Mouse (Mus musculus): ENCODE results near the gene Ucn3. TPM values are rescaled to one million over a fixed set of nuclear protein-coding genes. Genes with fewer than 3 reads are reported as not detected.
A peak's percentile ranks its signal among the peaks of the same experiment; 100 is the strongest.
"Not testable (repeated sequence)": the region's sequence is repeated elsewhere in the genome, so short reads cannot be mapped to it uniquely, and the experiment has no call there.

Ucn3 gene
- polyA plus RNA-seq, 1 experiment from 2014 or later = not detected

DNA sequence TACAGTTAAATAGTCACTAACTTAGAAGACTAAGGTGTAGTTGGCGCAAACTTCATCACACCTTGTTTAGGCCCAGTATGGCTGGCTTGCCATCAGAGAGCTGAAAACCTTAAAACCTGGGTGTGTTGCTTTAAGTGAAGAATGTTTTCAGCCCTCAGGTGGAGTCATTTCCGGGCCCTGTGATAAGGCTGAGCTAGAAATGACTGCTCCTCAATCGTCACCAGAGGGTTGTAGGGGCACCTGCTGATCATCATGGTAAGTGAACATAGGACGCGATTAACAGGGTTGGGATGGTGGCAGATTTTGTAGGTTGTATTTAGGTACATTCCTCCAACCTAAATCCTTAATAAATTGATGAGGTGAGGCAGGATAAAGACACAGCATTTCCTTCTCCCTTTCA lies 20.7 kb downstream of the Ucn3 start:
- no peaks in the 10 kb centered on the region for H3K27me3 ChIP-seq (replicated peaks; ENCODE audit: control insufficient read depth, insufficient read depth, low read length)
- H3K27ac ChIP-seq (ENCODE audit: low read depth, low read length) = no peak overlapping the region
- WGBS = 78% methylated on average over 5 of the region's 5 CpGs
- H3K4me2 ChIP-seq = no peak overlapping the region
- no peak overlapping the region for H3K4me3 ChIP-seq (ENCODE audit: low read depth, low read length)
- H3K36me3 ChIP-seq (ENCODE audit: control insufficient read depth, insufficient read depth, low read length) = no peaks in the 10 kb centered on the region
- no peaks in the 10 kb centered on the region for H3K9me3 ChIP-seq (ENCODE audit: control insufficient read depth, low read length)
- ATAC-seq (replicated peaks; ENCODE audit: low FRiP score) (no peak), DNase-seq (ENCODE audit: low spot score) (no peak)
- H3K4me1 ChIP-seq (replicated peaks; ENCODE audit: control insufficient read depth, insufficient read depth, low read length) = no peaks in the 10 kb centered on the region
- no peak overlapping the region for H3K9ac ChIP-seq (ENCODE audit: low read depth, low read length)

DNA sequence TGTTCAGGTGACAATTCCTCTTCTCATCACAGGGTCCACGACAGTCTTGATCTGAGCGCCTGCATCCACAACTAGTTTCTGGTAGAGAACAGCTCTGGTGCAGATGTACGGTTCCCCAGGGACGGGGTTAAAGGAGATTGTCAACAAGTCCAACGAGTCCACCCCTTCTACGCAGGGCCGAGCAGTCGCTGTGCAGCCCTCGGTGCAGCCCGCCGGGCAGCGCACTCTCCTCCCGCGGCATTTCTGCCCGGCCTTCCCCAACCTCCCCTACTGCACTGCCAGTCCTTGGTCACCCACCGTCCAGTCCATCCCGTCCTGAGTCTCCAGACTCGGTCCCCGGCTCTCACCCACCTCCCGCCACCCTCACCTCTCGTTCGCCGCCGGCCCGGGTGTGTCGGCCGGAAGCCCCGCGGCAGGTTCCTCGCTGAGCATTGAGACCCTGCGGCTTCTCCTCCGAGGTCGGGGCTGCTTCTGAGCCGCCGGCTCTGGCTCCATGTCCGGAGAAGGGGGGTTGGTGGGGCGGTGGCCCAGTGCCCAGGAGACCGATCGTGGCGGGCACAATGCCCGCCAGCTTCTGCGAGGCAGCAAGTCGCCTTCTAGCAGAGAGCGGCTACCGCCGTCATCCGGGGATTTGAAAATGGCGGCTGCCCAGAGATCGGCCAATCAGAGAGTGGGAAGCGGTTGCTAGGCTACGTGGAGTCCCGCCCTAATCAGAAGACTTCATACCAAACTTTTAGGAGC lies 27.4 kb downstream of the Ucn3 start, which contains the start of the genes Net1 and Tubal3:
Gene Net1 (minus strand): TSS at position 650 of the 741 bp plus-strand sequence.
Gene Tubal3 (plus strand): TSS at position 704 of the 741 bp plus-strand sequence.
- WGBS = under 1% methylated on average over 52 of the region's 52 CpGs
- no peaks in the 10 kb centered on the region for H3K9me3 ChIP-seq (ENCODE audit: control insufficient read depth, low read length)
- peak within 1 kb of the TSS; percentile 93 for H3K9ac ChIP-seq (ENCODE audit: low read depth, low read length)
- H3K4me1 ChIP-seq (replicated peaks; ENCODE audit: control insufficient read depth, insufficient read depth, low read length) = peaks cover 5% of the 10 kb centered on the region; the same call in 1 of the 2 replicates
- peak; percentile 97 for ATAC-seq (replicated peaks; ENCODE audit: low FRiP score)
- DNase-seq (ENCODE audit: low spot score) = peak; percentile 91
- peaks cover 16% of the 10 kb centered on the region; the same call in 1 of the 2 replicates for H3K36me3 ChIP-seq (ENCODE audit: control insufficient read depth, insufficient read depth, low read length)
- H3K27ac ChIP-seq (ENCODE audit: low read depth, low read length) = peak within 1 kb of the TSS; percentile 41; the same call in 1 of the 2 replicates
- peak within 1 kb of the TSS; percentile 82 for H3K4me2 ChIP-seq
- peak within 1 kb of the TSS; percentile 94 for H3K4me3 ChIP-seq (ENCODE audit: low read depth, low read length)
- H3K27me3 ChIP-seq (replicated peaks; ENCODE audit: control insufficient read depth, insufficient read depth, low read length) = no peaks in the 10 kb centered on the region

DNA sequence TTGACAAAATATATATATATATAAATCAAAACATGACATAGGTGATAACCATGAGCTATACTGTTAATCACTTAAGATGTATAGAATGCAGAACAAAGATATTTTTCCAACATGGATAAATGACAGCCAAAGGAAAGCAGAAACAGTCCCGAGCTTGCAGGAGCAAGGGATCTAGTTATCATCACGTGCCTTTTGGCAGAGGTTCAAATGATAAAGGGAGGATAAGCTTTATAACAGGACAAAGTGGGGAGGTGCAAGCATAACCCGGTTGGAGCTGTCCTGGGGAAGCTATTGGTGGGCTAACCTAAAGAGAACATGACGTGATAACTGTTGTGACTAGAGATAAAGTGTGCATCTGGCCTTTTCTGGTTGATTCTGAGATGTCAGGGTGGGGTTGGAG lies 31.6 kb downstream of the Ucn3 start:
- Histone ChIP-seq H3K27ac (ENCODE audit: low read depth, low read length) (no peak overlapping the region), H3K9me3 (ENCODE audit: control insufficient read depth, low read length) (no peaks in the 10 kb centered on the region), H3K4me2 (no peak overlapping the region), H3K36me3 (ENCODE audit: control insufficient read depth, insufficient read depth, low read length) (peaks cover 18% of the 10 kb centered on the region; the same call in 1 of the 2 replicates), H3K4me1 (replicated peaks; ENCODE audit: control insufficient read depth, insufficient read depth, low read length) (peaks cover 5% of the 10 kb centered on the region; the same call in 1 of the 2 replicates), H3K4me3 (ENCODE audit: low read depth, low read length) (no peak overlapping the region), H3K27me3 (replicated peaks; ENCODE audit: control insufficient read depth, insufficient read depth, low read length) (no peaks in the 10 kb centered on the region), H3K9ac (ENCODE audit: low read depth, low read length) (no peak overlapping the region)
- no peak for DNase-seq (ENCODE audit: low spot score)
- 53% methylated on average over 4 of the region's 4 CpGs for WGBS
- no peak for ATAC-seq (replicated peaks; ENCODE audit: low FRiP score)

DNA sequence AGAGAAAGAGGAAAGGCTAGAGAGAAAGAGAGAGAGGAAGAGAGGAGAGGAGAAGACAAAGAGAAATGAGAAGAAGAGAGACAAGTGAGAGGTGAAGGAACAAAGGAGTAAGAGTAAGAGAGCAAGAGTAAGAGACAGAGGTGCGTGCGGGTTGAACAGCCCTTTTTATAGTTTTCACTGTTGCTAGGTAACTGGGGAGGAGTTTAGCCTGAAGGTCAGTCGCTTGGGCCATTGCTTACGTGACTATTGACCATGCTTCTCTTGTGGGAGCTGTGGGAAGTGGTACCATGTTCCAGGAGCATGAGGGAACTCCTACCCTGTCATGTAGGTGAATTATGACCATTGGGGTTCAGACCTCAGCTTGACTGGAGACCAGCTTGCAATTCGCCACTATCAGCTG lies 34.8 kb downstream of the Ucn3 start:
- 90% methylated on average over 5 of the region's 5 CpGs for WGBS
- no peaks in the 10 kb centered on the region for H3K9me3 ChIP-seq (ENCODE audit: control insufficient read depth, low read length)
- H3K4me3 ChIP-seq (ENCODE audit: low read depth, low read length) = no peak overlapping the region
- ATAC-seq (replicated peaks; ENCODE audit: low FRiP score) (no peak), DNase-seq (ENCODE audit: low spot score) (no peak)
- H3K4me2 ChIP-seq = no peak overlapping the region
- H3K27me3 ChIP-seq (replicated peaks; ENCODE audit: control insufficient read depth, insufficient read depth, low read length) = no peaks in the 10 kb centered on the region
- H3K4me1 ChIP-seq (replicated peaks; ENCODE audit: control insufficient read depth, insufficient read depth, low read length) = no peaks in the 10 kb centered on the region
- H3K36me3 ChIP-seq (ENCODE audit: control insufficient read depth, insufficient read depth, low read length) = peaks cover 10% of the 10 kb centered on the region; the same call in 1 of the 2 replicates
- no peak overlapping the region for H3K27ac ChIP-seq (ENCODE audit: low read depth, low read length)
- H3K9ac ChIP-seq (ENCODE audit: low read depth, low read length) = no peak overlapping the region

DNA sequence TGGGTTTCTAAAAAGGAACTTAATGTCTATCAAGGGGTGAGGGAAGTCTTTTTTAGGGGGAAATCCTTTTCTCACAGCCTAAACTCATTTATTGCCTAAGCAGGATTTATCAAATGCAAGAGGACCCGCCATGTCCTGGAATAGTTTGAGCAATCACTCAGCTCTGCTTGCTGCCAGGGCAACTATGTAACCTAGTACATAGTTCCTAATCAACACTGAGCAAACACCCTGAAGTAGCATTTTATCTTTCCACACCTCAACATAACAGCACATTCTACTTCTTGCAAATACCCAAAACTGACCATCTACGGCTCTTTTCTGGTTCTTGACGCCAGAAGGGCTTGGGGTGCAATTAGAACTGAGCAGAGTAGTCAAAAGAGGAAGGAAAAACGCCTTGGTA lies 36.9 kb downstream of the Ucn3 start:
- Histone ChIP-seq H3K36me3 (ENCODE audit: control insufficient read depth, insufficient read depth, low read length) (peaks cover 4% of the 10 kb centered on the region; the same call in 1 of the 2 replicates), H3K27ac (ENCODE audit: low read depth, low read length) (no peak overlapping the region), H3K4me2 (no peak overlapping the region), H3K9me3 (ENCODE audit: control insufficient read depth, low read length) (no peaks in the 10 kb centered on the region), H3K4me1 (replicated peaks; ENCODE audit: control insufficient read depth, insufficient read depth, low read length) (no peaks in the 10 kb centered on the region), H3K9ac (ENCODE audit: low read depth, low read length) (no peak overlapping the region), H3K4me3 (ENCODE audit: low read depth, low read length) (no peak overlapping the region), H3K27me3 (replicated peaks; ENCODE audit: control insufficient read depth, insufficient read depth, low read length) (no peaks in the 10 kb centered on the region)
- 59% methylated on average over 4 of the region's 4 CpGs for WGBS
- ATAC-seq (replicated peaks; ENCODE audit: low FRiP score) = no peak
- no peak for DNase-seq (ENCODE audit: low spot score)

DNA sequence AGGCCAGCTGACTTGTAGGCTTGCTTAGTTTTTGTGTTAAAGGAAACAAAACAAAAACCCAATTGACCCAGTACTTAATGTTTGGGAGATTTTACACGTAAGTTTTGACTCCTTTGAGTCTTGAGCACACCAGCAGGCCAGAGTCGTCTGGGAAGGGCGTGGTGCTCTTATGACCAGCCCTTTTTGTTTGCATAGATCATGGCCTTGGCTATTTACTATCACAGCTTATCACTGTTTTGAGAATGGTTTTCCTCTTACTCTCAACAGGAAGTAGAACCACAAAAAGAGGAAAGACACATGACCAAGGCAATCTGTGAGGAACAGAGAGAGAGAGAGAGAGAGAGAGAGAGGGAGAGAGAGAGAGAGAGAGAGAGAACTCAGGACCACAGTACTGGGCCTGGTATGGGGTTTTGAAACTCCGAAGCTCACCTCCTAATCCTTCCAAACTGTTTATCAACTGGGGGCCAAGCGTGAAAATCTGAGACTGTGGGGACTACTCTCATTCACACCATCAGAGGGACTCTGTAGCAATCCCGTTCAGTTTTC lies 37.9 kb downstream of the Ucn3 start:
- no peak overlapping the region for H3K9ac ChIP-seq (ENCODE audit: low read depth, low read length)
- no peak overlapping the region for H3K4me2 ChIP-seq
- no peak overlapping the region for H3K4me3 ChIP-seq (ENCODE audit: low read depth, low read length)
- 64% methylated on average over 6 of the region's 6 CpGs for WGBS
- DNase-seq (ENCODE audit: low spot score) = no peak
- no peak for ATAC-seq (replicated peaks; ENCODE audit: low FRiP score)
- no peaks in the 10 kb centered on the region for H3K4me1 ChIP-seq (replicated peaks; ENCODE audit: control insufficient read depth, insufficient read depth, low read length)
- no peak overlapping the region for H3K27ac ChIP-seq (ENCODE audit: low read depth, low read length)
- H3K9me3 ChIP-seq (ENCODE audit: control insufficient read depth, low read length) = no peaks in the 10 kb centered on the region
- no peaks in the 10 kb centered on the region for H3K27me3 ChIP-seq (replicated peaks; ENCODE audit: control insufficient read depth, insufficient read depth, low read length)
- no peaks in the 10 kb centered on the region; the same call in 1 of the 2 replicates for H3K36me3 ChIP-seq (ENCODE audit: control insufficient read depth, insufficient read depth, low read length)

DNA sequence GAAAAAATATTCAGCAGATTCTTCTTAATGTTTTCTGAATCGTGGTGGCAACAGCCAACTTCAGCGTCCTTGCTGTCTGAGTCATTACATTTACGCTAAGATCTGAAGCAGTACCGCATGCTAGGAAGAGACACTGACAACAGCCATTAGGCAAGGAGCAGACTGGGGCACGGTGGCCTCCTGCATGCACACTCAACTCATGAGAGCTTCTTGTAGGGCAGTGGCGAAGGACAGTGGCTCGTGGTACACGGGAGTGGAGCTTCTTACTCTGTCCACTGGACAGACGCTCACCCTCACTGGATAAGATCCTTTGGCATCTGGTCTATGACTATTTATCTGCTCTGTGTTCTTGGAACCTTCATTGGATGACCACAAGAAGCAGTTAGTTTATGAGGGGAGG lies 45.8 kb downstream of the Ucn3 start:
- WGBS = 87% methylated on average over 9 of the region's 9 CpGs
- Histone ChIP-seq H3K9me3 (ENCODE audit: control insufficient read depth, low read length) (no peaks in the 10 kb centered on the region), H3K27ac (ENCODE audit: low read depth, low read length) (no peak overlapping the region), H3K36me3 (ENCODE audit: control insufficient read depth, insufficient read depth, low read length) (peaks cover 4% of the 10 kb centered on the region), H3K4me1 (replicated peaks; ENCODE audit: control insufficient read depth, insufficient read depth, low read length) (peaks cover 10% of the 10 kb centered on the region; the same call in 1 of the 2 replicates), H3K27me3 (replicated peaks; ENCODE audit: control insufficient read depth, insufficient read depth, low read length) (no peaks in the 10 kb centered on the region), H3K4me3 (ENCODE audit: low read depth, low read length) (no peak overlapping the region), H3K4me2 (no peak overlapping the region), H3K9ac (ENCODE audit: low read depth, low read length) (no peak overlapping the region)
- ATAC-seq (replicated peaks; ENCODE audit: low FRiP score) (no peak), DNase-seq (ENCODE audit: low spot score) (no peak)

DNA sequence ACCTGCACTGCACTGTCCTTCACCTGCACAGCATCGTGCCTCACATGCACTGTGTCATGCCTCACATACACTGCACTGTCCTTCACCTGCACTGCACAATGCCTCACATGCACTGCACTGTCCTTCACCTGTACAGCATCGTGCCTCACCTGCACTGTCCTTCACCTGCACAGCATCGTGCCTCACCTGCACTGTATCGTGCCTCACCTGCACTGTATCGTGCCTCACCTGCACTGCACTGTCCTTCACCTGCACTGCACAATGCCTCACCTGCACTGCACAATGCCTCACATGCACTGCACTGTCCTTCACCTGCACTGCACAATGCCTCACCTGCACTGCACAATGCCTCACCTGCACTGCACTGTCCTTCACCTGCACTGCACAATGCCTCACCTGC lies 46.9 kb downstream of the Ucn3 start:
- not testable (repeated sequence) for H3K9ac ChIP-seq (ENCODE audit: low read depth, low read length); H3K27ac ChIP-seq (ENCODE audit: low read depth, low read length); DNase-seq (ENCODE audit: low spot score); ATAC-seq (replicated peaks; ENCODE audit: low FRiP score); H3K27me3 ChIP-seq (replicated peaks; ENCODE audit: control insufficient read depth, insufficient read depth, low read length); H3K36me3 ChIP-seq (ENCODE audit: control insufficient read depth, insufficient read depth, low read length); H3K4me2 ChIP-seq; H3K9me3 ChIP-seq (ENCODE audit: control insufficient read depth, low read length); H3K4me3 ChIP-seq (ENCODE audit: low read depth, low read length)
- 94% methylated on average over 5 of the region's 5 CpGs for WGBS
- peaks cover 16% of the 10 kb centered on the region for H3K4me1 ChIP-seq (replicated peaks; ENCODE audit: control insufficient read depth, insufficient read depth, low read length)

Measured in liver, embryonic 11.5 days (tissue).